In the genomic region with DNA sequence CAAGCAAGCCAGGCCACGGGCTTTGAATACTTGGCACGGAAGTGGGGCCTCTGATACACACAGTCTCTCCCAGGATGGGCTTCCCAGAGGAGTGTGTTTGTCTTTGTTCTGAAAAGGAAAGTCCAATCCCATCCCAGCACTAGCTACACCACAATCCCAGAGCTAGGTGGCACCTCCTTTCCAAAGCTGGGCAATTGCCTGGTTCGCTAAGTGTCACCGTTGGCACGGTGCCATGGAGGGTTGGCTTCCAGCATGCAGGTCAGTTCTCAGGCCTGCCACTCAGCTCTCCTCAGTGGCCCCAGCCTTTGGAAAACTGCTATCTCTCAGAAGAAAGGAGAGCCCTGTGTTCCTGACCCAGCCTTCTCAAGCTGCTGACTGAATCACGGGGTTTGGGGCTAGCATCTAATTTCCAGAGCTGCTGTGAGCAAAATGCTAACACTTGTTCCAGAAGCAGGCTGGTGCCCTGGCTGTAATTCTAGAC, we compare ENCODE assay signal across 8 mouse cellular contexts. TPM values are rescaled to one million over a fixed set of nuclear protein-coding genes. Genes with fewer than 3 reads are reported as not detected.
A peak's percentile ranks its signal among the peaks of the same experiment; 100 is the strongest.
DNase-seq lines count a peak whose midpoint lies in the region; ATAC-seq and TF ChIP-seq lines count a peak whose summit lies in the region.

No protein-coding gene starts in this region.

- no peaks in the 10 kb centered on the region for H3K4me1 ChIP-seq in thymus, adult 2 months (replicated peaks; ENCODE audit: control insufficient read depth, insufficient read depth, low read length)
- no peaks in the 10 kb centered on the region for H3K4me1 ChIP-seq in forebrain, postnatal 0 days (ENCODE audit: insufficient read depth)
- H3K4me1 ChIP-seq in lung, embryonic 15.5 days, result peaks cover 18% of the 10 kb centered on the region

- no peaks in the 10 kb centered on the region for H3K9me3 ChIP-seq in forebrain, postnatal 0 days (ENCODE audit: low read length)
- H3K9me3 ChIP-seq in lung, embryonic 15.5 days, result no peaks in the 10 kb centered on the region

- no peak overlapping the region for H3K4me3 ChIP-seq in thymus, adult 2 months (ENCODE audit: control insufficient read depth, insufficient read depth, low read length)
- no peak overlapping the region for H3K4me3 ChIP-seq in forebrain, postnatal 0 days (ENCODE audit: low read depth, low read length)
- H3K4me3 ChIP-seq in lung, embryonic 15.5 days, result no peak overlapping the region

- no peak overlapping the region for H3K4me2 ChIP-seq in forebrain, postnatal 0 days (ENCODE audit: low read depth)
- no peak overlapping the region; the same call in 1 of the 2 replicates for H3K4me2 ChIP-seq in lung, embryonic 15.5 days

- TF ChIP-seq CTCF in thymus, adult 2 months (IDR thresholded peaks at IDR 0.05; ENCODE audit: borderline replicate concordance, control insufficient read depth, extremely low read depth, insufficient read depth, low read length, poor library complexity), result no peak
- TF ChIP-seq CTCF in forebrain, postnatal 0 days (IDR thresholded peaks at IDR 0.05; ENCODE audit: low read depth), result peak; percentile 42

- TF ChIP-seq POLR2A in thymus, adult 2 months (IDR thresholded peaks at IDR 0.05; ENCODE audit: control insufficient read depth, extremely low read depth, insufficient read depth, low read length, poor library complexity), result no peak

- 91% methylated on average over 6 of the region's 6 CpGs for WGBS in thymus, adult 2 months
- 35% methylated on average over 6 of the region's 6 CpGs for WGBS in forebrain, postnatal 0 days
- WGBS in large intestine, adult 2 months, result 22% methylated on average over 6 of the region's 6 CpGs
- WGBS in lung, embryonic 15.5 days, result 28% methylated on average over 6 of the region's 6 CpGs

- DNase-seq in thymus, adult 2 months, result no peak
- DNase-seq in thymus, postnatal 36 days, result no peak
- DNase-seq in forebrain, postnatal 0 days, result peak; percentile 85
- peak; percentile 72 to 82 for DNase-seq in heart, postnatal 14 days
- DNase-seq in large intestine, adult 2 months (ENCODE audit: low read depth, low spot score), result peak; percentile 85
- peak; percentile 95 for DNase-seq in retina, postnatal 1 day
- no peak for DNase-seq in yolk sac, embryonic 10.5 days (ENCODE audit: low spot score)

- intact Hi-C loops in heart, postnatal 14 days (cut with DNase I), result loop anchor here (5.0 kb wide), 1 partner anchor 84 kb away; no protein-coding TSS in a partner anchor

- peak overlapping the region; percentile 33; the same call in 1 of the 2 replicates for H3K27ac ChIP-seq in thymus, adult 2 months (ENCODE audit: control insufficient read depth, insufficient read depth, low read length)
- peak overlapping the region; percentile 46; the same call in 1 of the 2 replicates for H3K27ac ChIP-seq in forebrain, postnatal 0 days (ENCODE audit: low read depth, low read length)
- peak overlapping the region; percentile 72 for H3K27ac ChIP-seq in lung, embryonic 15.5 days

- H3K9ac ChIP-seq in forebrain, postnatal 0 days, result no peak overlapping the region
- H3K9ac ChIP-seq in lung, embryonic 15.5 days, result no peak overlapping the region

- no peaks in the 10 kb centered on the region for H3K27me3 ChIP-seq in thymus, adult 2 months (ENCODE audit: control insufficient read depth, insufficient read depth, low read length)
- no peaks in the 10 kb centered on the region for H3K27me3 ChIP-seq in forebrain, postnatal 0 days (ENCODE audit: insufficient read depth, low read length)
- H3K27me3 ChIP-seq in lung, embryonic 15.5 days, result no peaks in the 10 kb centered on the region

- H3K36me3 ChIP-seq in thymus, adult 2 months (ENCODE audit: control insufficient read depth, insufficient read depth, low read length), result no peaks in the 10 kb centered on the region
- H3K36me3 ChIP-seq in forebrain, postnatal 0 days (ENCODE audit: insufficient read depth), result no peaks in the 10 kb centered on the region
- H3K36me3 ChIP-seq in lung, embryonic 15.5 days, result no peaks in the 10 kb centered on the region

- peak; percentile 93 for ATAC-seq in forebrain, postnatal 0 days
- peak; percentile 58 for ATAC-seq in lung, embryonic 15.5 days (ENCODE audit: borderline replicate concordance, extremely low read depth, low FRiP score, low TSS enrichment)

RNA-seq across cellular contexts. Expression of a gene that starts 42.0 kb away (rescaled TPM):
- polyA plus RNA-seq in thymus, adult 2 months (2012; rRNA removed), result 39.3 and 40.3 TPM in 2 replicates
- 123 and 131 TPM in 2 replicates for total RNA-seq in forebrain, postnatal 0 days (2014; rRNA removed)
- 147 and 160 TPM in 2 replicates for polyA plus RNA-seq in forebrain, postnatal 0 days (2015; fragmentation: Nextera tagmentation; extraction: Ambion mirVana)
- 10 to 100 TPM; 88.9 to 98.9 TPM for total RNA-seq in heart, postnatal 14 days (2021)
- polyA plus RNA-seq in large intestine, adult 2 months (2012; rRNA removed), result 34.7 and 35.6 TPM in 2 replicates
- 86.6 and 87.5 TPM in 2 replicates for polyA plus RNA-seq in lung, embryonic 15.5 days (2015; fragmentation: Nextera tagmentation; extraction: Ambion mirVana)

Comparison
In these comparisons a context has a peak if more than half of its experiments do, and no peak if none do; other contexts are left out.
1. DNase-seq: peak in forebrain, postnatal 0 days (single experiment), heart, postnatal 14 days (2 of 2), large intestine, adult 2 months (single experiment) and retina, postnatal 1 day (single experiment); none in thymus, adult 2 months (single experiment), thymus, postnatal 36 days (0 of 2) and yolk sac, embryonic 10.5 days (single experiment).
2. Peak in every context shown above with its lines, with median percentiles within 50 percentile points of each other: H3K27ac ChIP-seq.